Mouse (Mus musculus): Measurements from ENCODE around the gene Sufu. TPM values are rescaled to one million over a fixed set of nuclear protein-coding genes. Genes with fewer than 3 reads are reported as not detected.
A peak's percentile ranks its signal among the peaks of the same experiment; 100 is the strongest.

The Sufu gene
- polyA plus RNA-seq, 1 experiment: 6.9 TPM

- no peak overlapping the region for H3K27ac ChIP-seq (replicated peaks; ENCODE audit: low read depth, low read length)
- H3K4me3 ChIP-seq (ENCODE audit: insufficient read depth, low read depth, low read length): no peak overlapping the region
- H3K4me1 ChIP-seq (ENCODE audit: control insufficient read depth, insufficient read depth, insufficient read length, low read length): peaks cover 60% of the 10 kb centered on the region
Measured at GRCm38 (mm10) chr19:46480624-46481345, 84.1 kb downstream of the Sufu start.

- Histone ChIP-seq H3K4me3 (ENCODE audit: insufficient read depth, low read depth, low read length) (no peak overlapping the region), H3K27ac (replicated peaks; ENCODE audit: low read depth, low read length) (no peak overlapping the region), H3K4me1 (ENCODE audit: control insufficient read depth, insufficient read depth, insufficient read length, low read length) (peaks cover 62% of the 10 kb centered on the region)
Measured at GRCm38 (mm10) chr19:46481352-46481751, 84.7 kb downstream of the Sufu start.

GRCm38 (mm10) chr19:46481756-46482155, 85.1 kb downstream of the Sufu start:
- Histone ChIP-seq H3K4me1 (ENCODE audit: control insufficient read depth, insufficient read depth, insufficient read length, low read length) (peaks cover 62% of the 10 kb centered on the region), H3K27ac (replicated peaks; ENCODE audit: low read depth, low read length) (no peak overlapping the region), H3K4me3 (ENCODE audit: insufficient read depth, low read depth, low read length) (no peak overlapping the region)

- no peak overlapping the region for H3K4me3 ChIP-seq (ENCODE audit: insufficient read depth, low read depth, low read length)
- 0 out of 2 replicates have a peak overlapping the region, but pooled peaks have one; percentile 15 for H3K27ac ChIP-seq (replicated peaks; ENCODE audit: low read depth, low read length)
- peaks cover 52% of the 10 kb centered on the region for H3K4me1 ChIP-seq (ENCODE audit: control insufficient read depth, insufficient read depth, insufficient read length, low read length)
Measured at GRCm38 (mm10) chr19:46482896-46483516, 86.3 kb downstream of the Sufu start.

GRCm38 (mm10) chr19:46483701-46484328, 87.1 kb downstream of the Sufu start:
- no peak overlapping the region for H3K4me3 ChIP-seq (ENCODE audit: insufficient read depth, low read depth, low read length)
- peak overlapping the region; percentile 42 for H3K27ac ChIP-seq (replicated peaks; ENCODE audit: low read depth, low read length)
- H3K4me1 ChIP-seq (ENCODE audit: control insufficient read depth, insufficient read depth, insufficient read length, low read length): peaks cover 45% of the 10 kb centered on the region

- Histone ChIP-seq H3K4me3 (ENCODE audit: insufficient read depth, low read depth, low read length) (no peak overlapping the region), H3K4me1 (ENCODE audit: control insufficient read depth, insufficient read depth, insufficient read length, low read length) (peaks cover 40% of the 10 kb centered on the region), H3K27ac (replicated peaks; ENCODE audit: low read depth, low read length) (peak overlapping the region; percentile 42)
Measured at GRCm38 (mm10) chr19:46484518-46484917, 87.8 kb downstream of the Sufu start.

GRCm38 (mm10) chr19:46485847-46486246, 89.2 kb downstream of the Sufu start:
- Histone ChIP-seq H3K27ac (replicated peaks; ENCODE audit: low read depth, low read length) (peak overlapping the region; percentile 5; the same call in 1 of the 2 replicates), H3K4me1 (ENCODE audit: control insufficient read depth, insufficient read depth, insufficient read length, low read length) (peaks cover 36% of the 10 kb centered on the region)

GRCm38 (mm10) chr19:46486709-46487108, 90.0 kb downstream of the Sufu start:
- peaks cover 36% of the 10 kb centered on the region for H3K4me1 ChIP-seq (ENCODE audit: control insufficient read depth, insufficient read depth, insufficient read length, low read length)
- H3K4me3 ChIP-seq (ENCODE audit: insufficient read depth, low read depth, low read length): no peak overlapping the region
- H3K27ac ChIP-seq (replicated peaks; ENCODE audit: low read depth, low read length): peak overlapping the region; percentile 39; the same call in 1 of the 2 replicates

More at GRCm38 (mm10) chr19:46485847-46486246, 89.2 kb downstream of the Sufu start:
- H3K4me3 ChIP-seq (ENCODE audit: insufficient read depth, low read depth, low read length): no peak overlapping the region

- peaks cover 18% of the 10 kb centered on the region; the same call in 1 of the 2 replicates for H3K4me1 ChIP-seq (ENCODE audit: control insufficient read depth, insufficient read depth, insufficient read length, low read length)
- no peak overlapping the region for H3K4me3 ChIP-seq (ENCODE audit: insufficient read depth, low read depth, low read length)
- no peak overlapping the region for H3K27ac ChIP-seq (replicated peaks; ENCODE audit: low read depth, low read length)
Measured at GRCm38 (mm10) chr19:46489448-46489847, 92.8 kb downstream of the Sufu start.

GRCm38 (mm10) chr19:46490634-46491033, 93.9 kb downstream of the Sufu start:
- Histone ChIP-seq H3K4me3 (ENCODE audit: insufficient read depth, low read depth, low read length) (no peak overlapping the region), H3K27ac (replicated peaks; ENCODE audit: low read depth, low read length) (no peak overlapping the region), H3K4me1 (ENCODE audit: control insufficient read depth, insufficient read depth, insufficient read length, low read length) (peaks cover 8% of the 10 kb centered on the region; the same call in 1 of the 2 replicates)

GRCm38 (mm10) chr19:46495136-46495535, 98.4 kb downstream of the Sufu start:
- Histone ChIP-seq H3K4me3 (ENCODE audit: insufficient read depth, low read depth, low read length) (no peak overlapping the region), H3K4me1 (ENCODE audit: control insufficient read depth, insufficient read depth, insufficient read length, low read length) (peaks cover 3% of the 10 kb centered on the region; the same call in 1 of the 2 replicates), H3K27ac (replicated peaks; ENCODE audit: low read depth, low read length) (no peak overlapping the region)

GRCm38 (mm10) chr19:46497230-46497629, 100.5 kb downstream of the Sufu start:
- Histone ChIP-seq H3K27ac (replicated peaks; ENCODE audit: low read depth, low read length) (no peak overlapping the region), H3K4me1 (ENCODE audit: control insufficient read depth, insufficient read depth, insufficient read length, low read length) (no peaks in the 10 kb centered on the region), H3K4me3 (ENCODE audit: insufficient read depth, low read depth, low read length) (no peak overlapping the region)

GRCm38 (mm10) chr19:46499539-46499835, 102.8 kb downstream of the Sufu start:
- 0 out of 2 replicates have a peak overlapping the region, but pooled peaks have one; percentile 33 for H3K27ac ChIP-seq (replicated peaks; ENCODE audit: low read depth, low read length)
- H3K4me3 ChIP-seq (ENCODE audit: insufficient read depth, low read depth, low read length): peak overlapping the region; percentile 40
- H3K4me1 ChIP-seq (ENCODE audit: control insufficient read depth, insufficient read depth, insufficient read length, low read length): no peaks in the 10 kb centered on the region

GRCm38 (mm10) chr19:46499836-46500580, 103.3 kb downstream of the Sufu start:
- H3K4me1 ChIP-seq (ENCODE audit: control insufficient read depth, insufficient read depth, insufficient read length, low read length): peaks cover 4% of the 10 kb centered on the region
- H3K27ac ChIP-seq (replicated peaks; ENCODE audit: low read depth, low read length): peak overlapping the region; percentile 99
- peak overlapping the region; percentile 80 for H3K4me3 ChIP-seq (ENCODE audit: insufficient read depth, low read depth, low read length)

Data from brown adipose tissue, adult 24 weeks (tissue).